Mouse (Mus musculus): ENCODE measurements around the gene Mllt3.

Mllt3 gene

GRCm38 (mm10) chr4:87826336-87826735, 206.8 kb downstream of the Mllt3 start:
- DNase-seq (ENCODE audit: low read depth, low spot score), result no peak

GRCm38 (mm10) chr4:87823623-87824022, 209.5 kb downstream of the Mllt3 start:
- no peak for DNase-seq (ENCODE audit: low read depth, low spot score)

- DNase-seq (ENCODE audit: low read depth, low spot score), result no peak
These were observed 210.0 kb downstream of the Mllt3 start for GRCm38 (mm10) chr4:87823191-87823590.

GRCm38 (mm10) chr4:87820911-87821310, 212.3 kb downstream of the Mllt3 start:
- no peak for DNase-seq (ENCODE audit: low read depth, low spot score)

GRCm38 (mm10) chr4:87819182-87819581, 214.0 kb downstream of the Mllt3 start:
- no peak for DNase-seq (ENCODE audit: low read depth, low spot score)

- DNase-seq (ENCODE audit: low read depth, low spot score), result no peak
These were observed 214.9 kb downstream of the Mllt3 start for GRCm38 (mm10) chr4:87818276-87818675.

GRCm38 (mm10) chr4:87815465-87816108, 217.6 kb downstream of the Mllt3 start:
- DNase-seq (ENCODE audit: low read depth, low spot score), result no peak

GRCm38 (mm10) chr4:87811899-87812298, 221.3 kb downstream of the Mllt3 start:
- DNase-seq (ENCODE audit: low read depth, low spot score), result no peak

- no peak for DNase-seq (ENCODE audit: low read depth, low spot score)
These were observed 226.8 kb downstream of the Mllt3 start for GRCm38 (mm10) chr4:87806196-87806987.

GRCm38 (mm10) chr4:87804576-87804975, 228.6 kb downstream of the Mllt3 start:
- DNase-seq (ENCODE audit: low read depth, low spot score), result no peak

GRCm38 (mm10) chr4:87803313-87803712, 229.9 kb downstream of the Mllt3 start:
- no peak for DNase-seq (ENCODE audit: low read depth, low spot score)

GRCm38 (mm10) chr4:87802140-87802539, 231.0 kb downstream of the Mllt3 start:
- no peak for DNase-seq (ENCODE audit: low read depth, low spot score)

GRCm38 (mm10) chr4:87801332-87801731, 231.8 kb downstream of the Mllt3 start:
- DNase-seq (ENCODE audit: low read depth, low spot score), result no peak

GRCm38 (mm10) chr4:87800276-87800675, 232.9 kb downstream of the Mllt3 start:
- DNase-seq (ENCODE audit: low read depth, low spot score), result no peak

- no peak for DNase-seq (ENCODE audit: low read depth, low spot score)
These were observed 233.7 kb downstream of the Mllt3 start for GRCm38 (mm10) chr4:87799418-87799817.

- DNase-seq (ENCODE audit: low read depth, low spot score), result peak; percentile 33
These were observed 237.9 kb downstream of the Mllt3 start for GRCm38 (mm10) chr4:87795261-87795660.

- DNase-seq (ENCODE audit: low read depth, low spot score), result no peak
These were observed 238.9 kb downstream of the Mllt3 start for GRCm38 (mm10) chr4:87794216-87794615.

GRCm38 (mm10) chr4:87792511-87792910, 240.7 kb downstream of the Mllt3 start:
- DNase-seq (ENCODE audit: low read depth, low spot score), result no peak

GRCm38 (mm10) chr4:87789446-87789845, 243.7 kb downstream of the Mllt3 start:
- DNase-seq (ENCODE audit: low read depth, low spot score), result no peak

GRCm38 (mm10) chr4:87788691-87789090, 244.5 kb downstream of the Mllt3 start:
- no peak for DNase-seq (ENCODE audit: low read depth, low spot score)

GRCm38 (mm10) chr4:87785132-87786074, 247.8 kb downstream of the Mllt3 start:
- DNase-seq (ENCODE audit: low read depth, low spot score), result peak; percentile 42

GRCm38 (mm10) chr4:87783809-87784208, 249.4 kb downstream of the Mllt3 start:
- no peak for DNase-seq (ENCODE audit: low read depth, low spot score)

Data from forelimb bud, embryonic 11.5 days (tissue).